Mouse (Mus musculus) heart, embryonic 16.5 days (tissue): ENCODE data around the gene A230050P20Rik. TPM values are rescaled to one million over a fixed set of nuclear protein-coding genes. Genes with fewer than 3 reads are reported as not detected.

Experiments used
- ATAC-seq: fragments of 200-750 bp; cut with Nextera tagmentation; replicated peaks from 2 replicates; pipeline ENCODE4 v1.8.0; 2017; ENCODE audit warnings: moderate number of reproducible peaks; ENCODE audit not compliant: insufficient read depth, low FRiP score; ENCODE audit errors: extremely low read depth
- H3K27ac ChIP-seq: fragments of 300-500 bp; sonication (generic); 2 replicates; pipeline ENCODE4 v1.5.1; 2014; ENCODE audit warnings: mild to moderate bottlenecking, low read length, control low read depth, moderate library complexity
- H3K27me3 ChIP-seq: fragments of 300-500 bp; sonication (generic); 2 replicates; pipeline ENCODE4 v1.6.1; 2014; ENCODE audit warnings: low read length, mixed read lengths; ENCODE audit not compliant: control insufficient read depth, insufficient read depth
- H3K36me3 ChIP-seq: fragments of 300-500 bp; sonication (generic); 2 replicates; pipeline ENCODE4 v1.6.1; 2014; ENCODE audit not compliant: control insufficient read depth, insufficient read depth
- H3K4me1 ChIP-seq: fragments of 300-500 bp; sonication (generic); 2 replicates; pipeline ENCODE4 v1.6.1; 2014; ENCODE audit warnings: low read length, mixed read lengths; ENCODE audit not compliant: control insufficient read depth, insufficient read depth
- H3K4me2 ChIP-seq: fragments of 300-500 bp; sonication (generic); 2 replicates; pipeline ENCODE4 v1.6.1; 2014; ENCODE audit warnings: low read depth, mild to moderate bottlenecking, control low read depth, low read length
- H3K4me3 ChIP-seq: fragments of 300-500 bp; sonication (generic); 2 replicates; pipeline ENCODE4 v1.5.1; 2014; ENCODE audit warnings: mild to moderate bottlenecking, control low read depth, low read length
- H3K9ac ChIP-seq: fragments of 300-500 bp; sonication (generic); 2 replicates; pipeline ENCODE4 v1.6.1; 2014; ENCODE audit warnings: low read length, control low read depth
- H3K9me3 ChIP-seq: fragments of 300-500 bp; sonication (generic); replicated peaks from 2 replicates; pipeline ENCODE4 v1.6.1; 2016; ENCODE audit warnings: low read length; ENCODE audit not compliant: control insufficient read depth
- WGBS: fragments of 180-500 bp; shearing (Covaris S2); extraction: QIAGEN DNeasy Blood & Tissue Kit; methylation state at CpG from one replicate; pipeline ENCODE4 v1.1.7; 2014; 5-methylcytosine and 5-hydroxymethylcytosine counted together
- polyA plus RNA-seq: library from polyadenylated mRNA; unstranded; fragments of >200 nt; fragmentation: Nextera tagmentation; extraction: Ambion mirVana; gene quantifications from 2 replicates; pipeline ENCODE4 v1.2.1, GENCODE M21; 2015

A230050P20Rik gene
- polyA plus RNA-seq, 1 experiment from 2014 or later, result 13.4 TPM

GRCm38 (mm10) chr9:20837184-20837947, 31.1 kb upstream of the A230050P20Rik start:
- Histone ChIP-seq H3K27me3 (peaks cover 14% of the 10 kb centered on the region), H3K9ac (no peak overlapping the region), H3K4me3 (no peak overlapping the region), H3K4me2 (no peak overlapping the region), H3K9me3 (no peaks in the 10 kb centered on the region), H3K27ac (no peak overlapping the region), H3K36me3 (no peaks in the 10 kb centered on the region), H3K4me1 (no peaks in the 10 kb centered on the region)
- WGBS, result 75% methylated on average over 9 of the region's 9 CpGs
- no peak for ATAC-seq

GRCm38 (mm10) chr9:20838931-20839330, 29.5 kb upstream of the A230050P20Rik start:
- WGBS, result 50% methylated on average over 6 of the region's 6 CpGs
- no peaks in the 10 kb centered on the region for H3K4me1 ChIP-seq

GRCm38 (mm10) chr9:20842211-20842610, 26.2 kb upstream of the A230050P20Rik start:
- Histone ChIP-seq H3K4me2 (no peak overlapping the region), H3K4me1 (no peaks in the 10 kb centered on the region), H3K27ac (no peak overlapping the region), H3K27me3 (no peaks in the 10 kb centered on the region), H3K9ac (no peak overlapping the region), H3K4me3 (no peak overlapping the region), H3K9me3 (no peaks in the 10 kb centered on the region), H3K36me3 (no peaks in the 10 kb centered on the region)
- WGBS, result 43% methylated on average over 4 of the region's 4 CpGs
- ATAC-seq, result no peak

More at GRCm38 (mm10) chr9:20838931-20839330, 29.5 kb upstream of the A230050P20Rik start:
- Histone ChIP-seq H3K4me2 (no peak overlapping the region), H3K4me3 (no peak overlapping the region), H3K27me3 (peaks cover 2% of the 10 kb centered on the region; the same call in 1 of the 2 replicates), H3K27ac (no peak overlapping the region), H3K36me3 (no peaks in the 10 kb centered on the region), H3K9ac (no peak overlapping the region), H3K9me3 (no peaks in the 10 kb centered on the region)
- ATAC-seq, result no peak

- Histone ChIP-seq H3K27me3 (no peaks in the 10 kb centered on the region), H3K36me3 (no peaks in the 10 kb centered on the region), H3K4me3 (no peak overlapping the region), H3K4me2 (no peak overlapping the region), H3K27ac (no peak overlapping the region), H3K9ac (no peak overlapping the region), H3K9me3 (no peaks in the 10 kb centered on the region), H3K4me1 (no peaks in the 10 kb centered on the region)
- no peak; the same call in 1 of the 2 replicates for ATAC-seq
- WGBS, result 26% methylated on average over 2 of the region's 2 CpGs
These were observed 25.8 kb upstream of the A230050P20Rik start for GRCm38 (mm10) chr9:20842670-20843069.

GRCm38 (mm10) chr9:20850179-20850578, 18.3 kb upstream of the A230050P20Rik start:
- no peak overlapping the region for H3K4me2 ChIP-seq
- peaks cover 4% of the 10 kb centered on the region for H3K27me3 ChIP-seq
- no peak overlapping the region for H3K27ac ChIP-seq
- H3K9ac ChIP-seq, result no peak overlapping the region
- no peak for ATAC-seq
- WGBS, result 80% methylated on average over 2 of the region's 2 CpGs
- H3K4me1 ChIP-seq, result no peaks in the 10 kb centered on the region
- no peak overlapping the region for H3K4me3 ChIP-seq
- no peaks in the 10 kb centered on the region for H3K9me3 ChIP-seq
- no peaks in the 10 kb centered on the region for H3K36me3 ChIP-seq

- H3K4me3 ChIP-seq, result no peak overlapping the region
- no peak overlapping the region for H3K9ac ChIP-seq
- no peaks in the 10 kb centered on the region for H3K9me3 ChIP-seq
- H3K4me1 ChIP-seq, result no peaks in the 10 kb centered on the region
- WGBS, result 8% methylated on average over 6 of the region's 6 CpGs
- H3K36me3 ChIP-seq, result no peaks in the 10 kb centered on the region
- H3K4me2 ChIP-seq, result no peak overlapping the region
- no peak overlapping the region for H3K27ac ChIP-seq
- peaks cover 4% of the 10 kb centered on the region; the same call in 1 of the 2 replicates for H3K27me3 ChIP-seq
- ATAC-seq, result no peak
These were observed 11.3 kb upstream of the A230050P20Rik start for GRCm38 (mm10) chr9:20857131-20857530.

- H3K27ac ChIP-seq, result no peak overlapping the region
- H3K9ac ChIP-seq, result no peak overlapping the region
- H3K4me2 ChIP-seq, result no peak overlapping the region
- no peaks in the 10 kb centered on the region for H3K4me1 ChIP-seq
- no peak overlapping the region for H3K4me3 ChIP-seq
- no peak for ATAC-seq
- no peaks in the 10 kb centered on the region for H3K9me3 ChIP-seq
- no peaks in the 10 kb centered on the region for H3K36me3 ChIP-seq
- WGBS, result 35% methylated on average over 6 of the region's 6 CpGs
- peaks cover 4% of the 10 kb centered on the region; the same call in 1 of the 2 replicates for H3K27me3 ChIP-seq
These were observed 8.5 kb upstream of the A230050P20Rik start for GRCm38 (mm10) chr9:20859926-20860325.

- WGBS, result 11% methylated on average over 4 of the region's 4 CpGs
- H3K36me3 ChIP-seq, result no peaks in the 10 kb centered on the region
- no peaks in the 10 kb centered on the region for H3K9me3 ChIP-seq
- H3K9ac ChIP-seq, result no peak overlapping the region
- H3K4me2 ChIP-seq, result no peak overlapping the region
- H3K4me3 ChIP-seq, result no peak overlapping the region
- no peak for ATAC-seq
- peaks cover 4% of the 10 kb centered on the region; the same call in 1 of the 2 replicates for H3K27me3 ChIP-seq
- H3K27ac ChIP-seq, result no peak overlapping the region
- no peaks in the 10 kb centered on the region for H3K4me1 ChIP-seq
These were observed 6.6 kb upstream of the A230050P20Rik start for GRCm38 (mm10) chr9:20861821-20862220.

GRCm38 (mm10) chr9:20862225-20862624, 6.2 kb upstream of the A230050P20Rik start:
- H3K4me3 ChIP-seq, result no peak overlapping the region
- H3K27ac ChIP-seq, result no peak overlapping the region
- ATAC-seq, result no peak
- H3K36me3 ChIP-seq, result no peaks in the 10 kb centered on the region
- H3K9ac ChIP-seq, result no peak overlapping the region
- H3K9me3 ChIP-seq, result no peaks in the 10 kb centered on the region
- no peaks in the 10 kb centered on the region for H3K4me1 ChIP-seq
- 43% methylated on average over 4 of the region's 4 CpGs for WGBS
- H3K4me2 ChIP-seq, result no peak overlapping the region
- H3K27me3 ChIP-seq, result peaks cover 4% of the 10 kb centered on the region
